Mouse (Mus musculus): Measurements from ENCODE around the gene Ercc6l2. TPM values are rescaled to one million over a fixed set of nuclear protein-coding genes. Genes with fewer than 3 reads are reported as not detected.
A peak's percentile ranks its signal among the peaks of the same experiment; 100 is the strongest.

The Ercc6l2 gene
- polyA plus RNA-seq, 1 experiment from 2014 or later, result 14.7 TPM

GRCm38 (mm10) chr13:63877138-63877537, 62.1 kb downstream of the Ercc6l2 start:
- Histone ChIP-seq H3K36me3 (ENCODE audit: control insufficient read depth, insufficient read depth, low read length) (peaks cover 4% of the 10 kb centered on the region; the same call in 1 of the 2 replicates), H3K4me3 (ENCODE audit: low read depth, low read length) (no peak overlapping the region), H3K4me1 (ENCODE audit: control insufficient read depth, insufficient read depth, low read length) (peaks cover 8% of the 10 kb centered on the region; the same call in 1 of the 2 replicates), H3K27me3 (replicated peaks; ENCODE audit: control insufficient read depth, insufficient read depth, low read length) (no peaks in the 10 kb centered on the region), H3K4me2 (ENCODE audit: low read length) (no peak overlapping the region), H3K27ac (ENCODE audit: low read depth, low read length) (no peak overlapping the region), H3K9me3 (replicated peaks; ENCODE audit: control insufficient read depth, low read length) (no peaks in the 10 kb centered on the region), H3K9ac (ENCODE audit: low read length) (no peak overlapping the region)
- ATAC-seq (no peak), DNase-seq (ENCODE audit: low spot score) (no peak)
- 85% methylated on average over 6 of the region's 6 CpGs for WGBS

GRCm38 (mm10) chr13:63879105-63879863, 64.2 kb downstream of the Ercc6l2 start:
- H3K9ac ChIP-seq (ENCODE audit: low read length), result no peak overlapping the region
- H3K9me3 ChIP-seq (replicated peaks; ENCODE audit: control insufficient read depth, low read length), result no peaks in the 10 kb centered on the region
- peaks cover 8% of the 10 kb centered on the region; the same call in 1 of the 2 replicates for H3K4me1 ChIP-seq (ENCODE audit: control insufficient read depth, insufficient read depth, low read length)
- peak; percentile 65 for ATAC-seq
- 3% methylated on average over 1 of the region's 1 CpGs for WGBS
- H3K4me2 ChIP-seq (ENCODE audit: low read length), result no peak overlapping the region
- H3K36me3 ChIP-seq (ENCODE audit: control insufficient read depth, insufficient read depth, low read length), result no peaks in the 10 kb centered on the region
- no peaks in the 10 kb centered on the region for H3K27me3 ChIP-seq (replicated peaks; ENCODE audit: control insufficient read depth, insufficient read depth, low read length)
- no peak overlapping the region for H3K27ac ChIP-seq (ENCODE audit: low read depth, low read length)
- H3K4me3 ChIP-seq (ENCODE audit: low read depth, low read length), result no peak overlapping the region
- peak; percentile 61 for DNase-seq (ENCODE audit: low spot score)

GRCm38 (mm10) chr13:63879864-63880141, 64.8 kb downstream of the Ercc6l2 start:
- Histone ChIP-seq H3K4me1 (ENCODE audit: control insufficient read depth, insufficient read depth, low read length) (peaks cover 8% of the 10 kb centered on the region; the same call in 1 of the 2 replicates), H3K27me3 (replicated peaks; ENCODE audit: control insufficient read depth, insufficient read depth, low read length) (no peaks in the 10 kb centered on the region), H3K9ac (ENCODE audit: low read length) (no peak overlapping the region), H3K36me3 (ENCODE audit: control insufficient read depth, insufficient read depth, low read length) (no peaks in the 10 kb centered on the region), H3K4me2 (ENCODE audit: low read length) (no peak overlapping the region), H3K4me3 (ENCODE audit: low read depth, low read length) (no peak overlapping the region), H3K9me3 (replicated peaks; ENCODE audit: control insufficient read depth, low read length) (no peaks in the 10 kb centered on the region), H3K27ac (ENCODE audit: low read depth, low read length) (no peak overlapping the region)
- ATAC-seq (peak; percentile 66; the same call in 1 of the 2 replicates), DNase-seq (ENCODE audit: low spot score) (no peak)
- WGBS, result 26% methylated on average over 4 of the region's 4 CpGs

GRCm38 (mm10) chr13:63885532-63885949, 70.5 kb downstream of the Ercc6l2 start:
- Histone ChIP-seq H3K27ac (ENCODE audit: low read depth, low read length) (no peak overlapping the region), H3K36me3 (ENCODE audit: control insufficient read depth, insufficient read depth, low read length) (0 out of 2 replicates have a peak, but pooled peaks cover 5% of the 10 kb centered on the region), H3K27me3 (replicated peaks; ENCODE audit: control insufficient read depth, insufficient read depth, low read length) (no peaks in the 10 kb centered on the region), H3K9ac (ENCODE audit: low read length) (no peak overlapping the region), H3K4me3 (ENCODE audit: low read depth, low read length) (no peak overlapping the region), H3K9me3 (replicated peaks; ENCODE audit: control insufficient read depth, low read length) (no peaks in the 10 kb centered on the region), H3K4me2 (ENCODE audit: low read length) (no peak overlapping the region), H3K4me1 (ENCODE audit: control insufficient read depth, insufficient read depth, low read length) (0 out of 2 replicates have a peak, but pooled peaks cover 2% of the 10 kb centered on the region)
- peak; percentile 25 for DNase-seq (ENCODE audit: low spot score)
- WGBS, result 51% methylated on average over 3 of the region's 3 CpGs
- ATAC-seq, result no peak

- no peak overlapping the region for H3K4me2 ChIP-seq (ENCODE audit: low read length)
- 98% methylated on average over 3 of the region's 3 CpGs for WGBS
- no peak overlapping the region for H3K9ac ChIP-seq (ENCODE audit: low read length)
- H3K27ac ChIP-seq (ENCODE audit: low read depth, low read length), result no peak overlapping the region
- H3K36me3 ChIP-seq (ENCODE audit: control insufficient read depth, insufficient read depth, low read length), result 0 out of 2 replicates have a peak, but pooled peaks cover 5% of the 10 kb centered on the region
- no peaks in the 10 kb centered on the region for H3K27me3 ChIP-seq (replicated peaks; ENCODE audit: control insufficient read depth, insufficient read depth, low read length)
- 0 out of 2 replicates have a peak, but pooled peaks cover 2% of the 10 kb centered on the region for H3K4me1 ChIP-seq (ENCODE audit: control insufficient read depth, insufficient read depth, low read length)
- DNase-seq (ENCODE audit: low spot score), result no peak
- no peak overlapping the region for H3K4me3 ChIP-seq (ENCODE audit: low read depth, low read length)
- ATAC-seq, result no peak
- no peaks in the 10 kb centered on the region for H3K9me3 ChIP-seq (replicated peaks; ENCODE audit: control insufficient read depth, low read length)
These were observed 71.5 kb downstream of the Ercc6l2 start for GRCm38 (mm10) chr13:63886429-63887052.

GRCm38 (mm10) chr13:63900679-63901302, 85.8 kb downstream of the Ercc6l2 start:
- H3K9me3 ChIP-seq (replicated peaks; ENCODE audit: control insufficient read depth, low read length), result no peaks in the 10 kb centered on the region
- ATAC-seq, result peak; percentile 19; the same call in 1 of the 2 replicates
- peaks cover 4% of the 10 kb centered on the region; the same call in 1 of the 2 replicates for H3K36me3 ChIP-seq (ENCODE audit: control insufficient read depth, insufficient read depth, low read length)
- H3K27me3 ChIP-seq (replicated peaks; ENCODE audit: control insufficient read depth, insufficient read depth, low read length), result 0 out of 2 replicates have a peak, but pooled peaks cover 2% of the 10 kb centered on the region
- H3K4me3 ChIP-seq (ENCODE audit: low read depth, low read length), result peak overlapping the region; percentile 16
- 16% methylated on average over 12 of the region's 12 CpGs for WGBS
- peaks cover 13% of the 10 kb centered on the region for H3K4me1 ChIP-seq (ENCODE audit: control insufficient read depth, insufficient read depth, low read length)
- DNase-seq (ENCODE audit: low spot score), result no peak
- H3K27ac ChIP-seq (ENCODE audit: low read depth, low read length), result no peak overlapping the region
- peak overlapping the region; percentile 51 for H3K4me2 ChIP-seq (ENCODE audit: low read length)
- H3K9ac ChIP-seq (ENCODE audit: low read length), result no peak overlapping the region

GRCm38 (mm10) chr13:63901303-63901713, 86.3 kb downstream of the Ercc6l2 start:
- DNase-seq (ENCODE audit: low spot score) (peak; percentile 79), ATAC-seq (peak; percentile 75)
- peak overlapping the region; percentile 16 for H3K4me3 ChIP-seq (ENCODE audit: low read depth, low read length)
- no peaks in the 10 kb centered on the region for H3K9me3 ChIP-seq (replicated peaks; ENCODE audit: control insufficient read depth, low read length)
- H3K4me2 ChIP-seq (ENCODE audit: low read length), result peak overlapping the region; percentile 51
- WGBS, result under 1% methylated on average over 17 of the region's 17 CpGs
- H3K27me3 ChIP-seq (replicated peaks; ENCODE audit: control insufficient read depth, insufficient read depth, low read length), result 0 out of 2 replicates have a peak, but pooled peaks cover 2% of the 10 kb centered on the region
- H3K27ac ChIP-seq (ENCODE audit: low read depth, low read length), result no peak overlapping the region
- H3K36me3 ChIP-seq (ENCODE audit: control insufficient read depth, insufficient read depth, low read length), result peaks cover 4% of the 10 kb centered on the region; the same call in 1 of the 2 replicates
- H3K4me1 ChIP-seq (ENCODE audit: control insufficient read depth, insufficient read depth, low read length), result peaks cover 13% of the 10 kb centered on the region
- H3K9ac ChIP-seq (ENCODE audit: low read length), result peak overlapping the region; percentile 37

GRCm38 (mm10) chr13:63901714-63902597, 86.9 kb downstream of the Ercc6l2 start:
- DNase-seq (ENCODE audit: low spot score), result peak; percentile 72
- no peak overlapping the region for H3K27ac ChIP-seq (ENCODE audit: low read depth, low read length)

More at GRCm38 (mm10) chr13:63901714-63902597, 86.9 kb downstream of the Ercc6l2 start:
- H3K9ac ChIP-seq (ENCODE audit: low read length), result peak overlapping the region; percentile 37
- peak overlapping the region; percentile 51 for H3K4me2 ChIP-seq (ENCODE audit: low read length)
- H3K36me3 ChIP-seq (ENCODE audit: control insufficient read depth, insufficient read depth, low read length), result peaks cover 4% of the 10 kb centered on the region; the same call in 1 of the 2 replicates
- H3K9me3 ChIP-seq (replicated peaks; ENCODE audit: control insufficient read depth, low read length), result no peaks in the 10 kb centered on the region
- 0 out of 2 replicates have a peak, but pooled peaks cover 2% of the 10 kb centered on the region for H3K27me3 ChIP-seq (replicated peaks; ENCODE audit: control insufficient read depth, insufficient read depth, low read length)
- ATAC-seq, result peak; percentile 70
- 13% methylated on average over 28 of the region's 28 CpGs for WGBS
- H3K4me3 ChIP-seq (ENCODE audit: low read depth, low read length), result peak overlapping the region; percentile 16
- peaks cover 13% of the 10 kb centered on the region for H3K4me1 ChIP-seq (ENCODE audit: control insufficient read depth, insufficient read depth, low read length)

Measured in forebrain, embryonic 14.5 days (tissue).